Mouse (Mus musculus) CD4-positive, CD25-positive, alpha-beta regulatory T cell, adult 2 months (primary cell): ENCODE measurements around the gene Gstp3.
A peak's percentile ranks its signal among the peaks of the same experiment; 100 is the strongest.
"Not testable (repeated sequence)": the region's sequence is repeated elsewhere in the genome, so short reads cannot be mapped to it uniquely, and the experiment has no call there.

Experiments used
- DNase-seq: peaks from one replicate; pipeline ENCODE4 v3.0.0-alpha.2; 2012; ENCODE audit warnings: low read depth, low spot score

Gene Gstp3

GRCm38 (mm10) chr19:4063357-4063756 lies 4.0 kb upstream of the Gstp3 start:
- DNase-seq = not testable (repeated sequence)

- DNase-seq = peak; percentile 46
These were observed 1.6 kb upstream of the Gstp3 start for GRCm38 (mm10) chr19:4060899-4061465.

GRCm38 (mm10) chr19:4060044-4060898 lies 902 bp upstream of the Gstp3 start:
- peak; percentile 47 for DNase-seq

- no peak for DNase-seq
These were observed 788 bp downstream of the Gstp3 start for GRCm38 (mm10) chr19:4058581-4058980.

GRCm38 (mm10) chr19:4057962-4058361 lies 1.4 kb downstream of the Gstp3 start:
- DNase-seq = no peak

GRCm38 (mm10) chr19:4057389-4057788 lies 2.0 kb downstream of the Gstp3 start:
- no peak for DNase-seq

GRCm38 (mm10) chr19:4056727-4057126 lies 2.6 kb downstream of the Gstp3 start:
- no peak for DNase-seq

GRCm38 (mm10) chr19:4055947-4056693 lies 3.2 kb downstream of the Gstp3 start:
- no peak for DNase-seq

GRCm38 (mm10) chr19:4055216-4055946 lies 4.0 kb downstream of the Gstp3 start:
- no peak for DNase-seq

- no peak for DNase-seq
These were observed 4.8 kb downstream of the Gstp3 start for GRCm38 (mm10) chr19:4054613-4055012.

- peak; percentile 56 for DNase-seq
These were observed 6.8 kb downstream of the Gstp3 start for GRCm38 (mm10) chr19:4052516-4053030.

GRCm38 (mm10) chr19:4051741-4052515 lies 7.4 kb downstream of the Gstp3 start:
- peak; percentile 85 for DNase-seq

- DNase-seq = peak; percentile 47
These were observed 8.4 kb downstream of the Gstp3 start for GRCm38 (mm10) chr19:4051016-4051415.

GRCm38 (mm10) chr19:4049069-4049468 lies 10.3 kb downstream of the Gstp3 start:
- DNase-seq = not testable (repeated sequence)

- DNase-seq = peak; percentile 94
These were observed 11.5 kb downstream of the Gstp3 start for GRCm38 (mm10) chr19:4047859-4048258.

- no peak for DNase-seq
These were observed 12.5 kb downstream of the Gstp3 start for GRCm38 (mm10) chr19:4046866-4047254.

GRCm38 (mm10) chr19:4045966-4046865 lies 13.2 kb downstream of the Gstp3 start, which contains the start of gene Gstp2:
Gene Gstp2 (minus strand): TSS chr19:4046023.
- DNase-seq = no peak

GRCm38 (mm10) chr19:4044109-4044508 lies 15.3 kb downstream of the Gstp3 start:
- DNase-seq = not testable (repeated sequence)

- no peak for DNase-seq
These were observed 17.2 kb downstream of the Gstp3 start for GRCm38 (mm10) chr19:4042124-4042523.
